Comparison of ENCODE assay signal across 17 mouse cellular contexts in the genomic region with DNA sequence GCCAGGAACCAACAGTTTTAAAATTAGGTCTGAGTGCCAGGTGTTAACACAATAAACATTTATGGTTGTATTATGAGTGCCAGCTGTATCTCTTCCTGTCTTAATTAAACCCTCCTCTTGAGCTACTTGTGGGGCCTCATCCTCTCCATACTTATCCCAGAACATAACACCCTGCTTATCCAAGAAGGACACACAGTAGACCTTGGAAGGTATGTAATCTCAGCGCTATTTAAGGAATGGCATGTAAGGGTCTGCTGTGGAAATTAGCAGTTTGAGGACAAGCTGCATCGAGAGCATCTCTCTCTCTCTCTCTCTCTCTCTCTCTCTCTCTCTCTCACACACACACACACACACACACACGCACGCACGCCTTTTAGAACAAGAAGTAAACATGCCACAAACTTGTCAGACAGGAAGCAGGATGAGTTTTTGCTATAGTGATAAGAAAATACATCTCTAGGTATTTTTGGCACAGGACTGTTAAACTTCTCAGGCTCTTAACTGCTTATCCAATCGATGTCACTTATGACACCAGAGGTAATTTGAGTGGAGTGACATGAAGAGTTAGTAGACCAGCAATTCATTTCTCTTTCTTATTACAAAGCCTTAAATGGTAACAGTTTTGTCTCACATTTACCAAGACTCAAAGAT.
"Had no signal": no experiment of that assay in that cellular context is flagged by ENCODE, and none has a peak within 500 bp of the region (broad histone marks: within the 10 kb centered on the region; RNA-seq: fewer than 3 reads in every experiment).

No protein-coding gene starts in this region.

- H3K9me3 ChIP-seq: liver, embryonic 13.5 days; midbrain, embryonic 12.5 days; midbrain, embryonic 15.5 days; neural tube, embryonic 12.5 days; neural tube, embryonic 15.5 days; stomach, embryonic 15.5 days had no signal

- H3K27ac ChIP-seq: left cerebral cortex, adult 2 months; liver, embryonic 13.5 days; midbrain, embryonic 12.5 days; midbrain, embryonic 15.5 days; neural tube, embryonic 12.5 days; neural tube, embryonic 15.5 days; stomach, embryonic 15.5 days had no signal

- ATAC-seq: midbrain, embryonic 15.5 days had no signal

- H3K4me3 ChIP-seq: left cerebral cortex, adult 2 months; liver, embryonic 13.5 days; midbrain, embryonic 12.5 days; midbrain, embryonic 15.5 days; neural tube, embryonic 12.5 days; neural tube, embryonic 15.5 days; stomach, embryonic 15.5 days had no signal

- H3K27me3 ChIP-seq: liver, embryonic 13.5 days; midbrain, embryonic 12.5 days; midbrain, embryonic 15.5 days; neural tube, embryonic 12.5 days; neural tube, embryonic 15.5 days; stomach, embryonic 15.5 days had no signal

- H3K4me2 ChIP-seq: liver, embryonic 13.5 days; midbrain, embryonic 12.5 days; midbrain, embryonic 15.5 days; neural tube, embryonic 12.5 days; neural tube, embryonic 15.5 days; stomach, embryonic 15.5 days had no signal

- H3K36me3 ChIP-seq: liver, embryonic 13.5 days; midbrain, embryonic 12.5 days; midbrain, embryonic 15.5 days; neural tube, embryonic 12.5 days; neural tube, embryonic 15.5 days; stomach, embryonic 15.5 days had no signal

- H3K9ac ChIP-seq: liver, embryonic 13.5 days; midbrain, embryonic 12.5 days; midbrain, embryonic 15.5 days; neural tube, embryonic 12.5 days; neural tube, embryonic 15.5 days; stomach, embryonic 15.5 days had no signal

- DNase-seq: kidney, postnatal 10 days; kidney, postnatal 36 days; layer of hippocampus, postnatal 36 days; liver, embryonic 13.5 days; lung, adult 2 months; lung, postnatal 14 days; lung, postnatal 4 days; retina, postnatal 1 day; right cerebral cortex, postnatal 25 days; spleen, adult 18-20 months; thymus, postnatal 25 days had no signal

- H3K4me1 ChIP-seq: liver, embryonic 13.5 days; midbrain, embryonic 12.5 days; midbrain, embryonic 15.5 days; neural tube, embryonic 12.5 days; neural tube, embryonic 15.5 days; stomach, embryonic 15.5 days had no signal
